Mouse (Mus musculus) cerebellum, adult 18-20 months (tissue): ENCODE data around the gene Npepl1.

Source experiments
- DNase-seq, 2 experiments: peaks; one replicate each; pipeline ENCODE4 v3.0.0; 2021

The Npepl1 gene

DNA sequence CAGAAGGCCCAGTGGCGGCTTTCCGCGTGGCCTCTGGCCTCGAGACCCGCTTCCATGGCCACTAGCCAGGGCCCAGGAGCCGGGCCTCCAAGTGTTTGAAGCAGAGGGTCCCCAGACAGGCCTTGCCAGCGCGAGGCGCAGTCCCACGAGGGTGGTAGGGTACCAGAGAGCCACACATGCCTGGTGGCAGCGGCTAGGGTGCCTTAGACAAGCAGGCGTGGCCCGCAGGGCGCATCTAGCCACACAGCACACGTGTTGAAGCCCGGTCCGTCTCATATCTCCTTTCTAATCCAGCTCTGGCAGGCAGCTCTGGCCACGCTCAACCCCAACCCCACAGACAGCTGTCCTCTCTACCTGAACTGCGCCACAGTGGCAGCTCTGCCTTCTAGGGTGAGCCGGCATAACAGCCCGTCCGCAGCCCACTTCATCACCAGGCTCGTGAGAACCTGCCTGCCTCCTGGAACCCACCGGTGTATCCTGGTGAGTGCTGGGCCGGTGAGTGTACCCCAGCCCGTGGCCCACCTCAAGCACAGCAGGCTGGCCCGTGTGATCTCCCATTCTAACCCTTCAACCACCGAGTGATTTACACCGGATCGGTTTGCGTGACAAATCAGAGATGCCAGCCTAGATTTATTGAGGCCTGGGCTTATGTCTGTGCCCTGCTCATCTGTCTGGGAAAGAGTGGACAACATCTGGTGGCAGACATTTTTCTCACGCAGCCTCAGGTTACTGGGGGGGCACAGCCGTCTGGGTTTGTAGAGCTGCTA lies 817 bp downstream of the Npepl1 start:
- no peak for DNase-seq

GRCm38 (mm10) chr2:174112931-174113330 lies 2.8 kb downstream of the Npepl1 start:
- no peak for DNase-seq

DNA sequence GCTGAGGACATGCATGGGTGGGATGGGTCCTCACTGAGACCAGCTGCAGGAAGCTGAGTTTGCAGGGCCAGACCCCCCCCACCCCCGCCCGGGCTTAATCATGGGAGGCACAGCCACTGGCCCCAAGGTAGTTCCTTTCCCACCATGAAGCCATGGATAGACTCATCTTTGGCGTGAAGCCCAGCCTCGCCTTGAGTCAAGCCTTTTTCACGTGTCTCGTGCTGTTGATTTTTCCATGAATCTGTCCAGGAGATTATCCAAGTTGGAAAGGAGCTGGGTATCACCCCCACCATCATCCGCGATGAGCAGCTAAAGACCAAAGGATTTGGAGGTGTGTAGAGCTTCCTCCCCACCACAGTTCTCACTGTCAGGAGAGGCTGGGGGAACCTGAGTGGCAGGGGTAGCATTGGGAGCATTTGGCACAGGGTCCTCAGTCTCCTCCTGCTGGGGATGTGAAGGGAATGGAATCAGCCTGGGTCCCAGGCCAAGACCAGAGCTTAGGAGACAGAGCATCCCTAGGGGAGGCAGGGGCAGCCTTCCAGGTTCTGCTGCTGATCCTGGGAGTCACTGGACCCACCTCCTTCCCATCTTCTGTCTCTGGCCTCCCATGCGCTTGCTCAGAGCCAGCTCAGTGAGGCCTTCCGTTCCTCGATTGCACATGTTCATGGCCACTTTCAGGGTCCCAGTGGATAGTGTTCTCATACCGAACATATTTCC lies 4.2 kb downstream of the Npepl1 start:
- DNase-seq, result no peak

DNA sequence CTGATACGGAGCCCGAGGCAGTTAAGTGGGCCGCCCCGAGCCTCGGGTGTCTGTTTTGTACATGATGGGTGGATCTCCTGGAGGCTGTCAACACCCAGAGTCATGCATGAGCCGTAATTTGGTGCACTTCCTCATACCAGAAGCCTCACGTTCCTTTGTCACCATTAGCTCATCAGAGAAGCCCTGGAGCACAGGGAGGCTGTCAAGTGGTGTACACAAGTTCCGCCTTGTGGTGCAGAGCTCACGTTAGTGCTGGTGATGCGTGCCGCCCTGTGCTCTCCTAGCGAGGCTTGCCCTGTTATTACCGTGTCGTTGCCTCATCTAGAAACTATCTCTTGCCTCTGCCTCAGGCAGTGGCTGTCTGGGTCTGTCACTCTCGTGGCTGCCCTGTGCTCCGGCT lies 6.8 kb downstream of the Npepl1 start:
- DNase-seq, result no peak

DNA sequence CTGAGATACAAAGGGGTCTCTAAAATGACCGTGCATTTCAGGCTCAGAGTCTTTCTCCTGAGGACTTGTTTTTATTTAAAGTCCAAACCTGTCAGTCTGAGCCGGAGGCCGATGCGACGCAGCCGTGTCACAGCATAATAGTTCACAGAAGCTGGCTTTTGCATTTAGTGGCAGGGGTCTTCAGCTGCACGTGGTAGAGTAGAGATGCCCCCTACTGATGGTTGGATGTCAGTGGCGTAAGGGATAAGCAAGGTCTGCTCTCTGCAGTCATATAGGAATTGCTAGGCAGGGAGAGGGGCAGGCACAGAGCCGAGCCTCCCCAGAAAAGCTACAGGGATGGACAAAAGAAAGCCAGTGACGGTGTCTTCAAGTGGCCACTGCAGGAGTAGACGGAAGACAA lies 8.0 kb downstream of the Npepl1 start:
- no peak for DNase-seq

GRCm38 (mm10) chr2:174119259-174119658 lies 9.1 kb downstream of the Npepl1 start:
- DNase-seq, result no peak

DNA sequence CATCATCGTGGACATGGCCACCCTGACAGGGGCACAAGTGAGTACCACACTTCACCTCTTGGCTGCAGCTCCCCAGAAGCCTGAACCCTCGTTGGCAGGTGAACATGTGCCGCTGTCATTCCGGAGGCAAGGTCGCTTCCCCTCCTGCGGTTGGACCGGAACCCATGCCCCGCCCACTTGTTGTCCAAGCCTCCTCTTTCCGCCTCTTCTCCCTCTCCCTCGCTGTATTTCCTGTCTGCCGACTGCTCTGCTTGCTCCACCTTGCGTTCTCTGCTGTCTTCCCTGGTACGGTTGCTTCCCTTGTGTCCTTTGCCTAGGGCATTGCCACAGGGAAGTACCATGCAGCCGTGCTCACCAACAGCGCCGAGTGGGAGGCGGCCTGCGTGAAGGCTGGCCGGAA lies 10.5 kb downstream of the Npepl1 start:
- no peak for DNase-seq

DNA sequence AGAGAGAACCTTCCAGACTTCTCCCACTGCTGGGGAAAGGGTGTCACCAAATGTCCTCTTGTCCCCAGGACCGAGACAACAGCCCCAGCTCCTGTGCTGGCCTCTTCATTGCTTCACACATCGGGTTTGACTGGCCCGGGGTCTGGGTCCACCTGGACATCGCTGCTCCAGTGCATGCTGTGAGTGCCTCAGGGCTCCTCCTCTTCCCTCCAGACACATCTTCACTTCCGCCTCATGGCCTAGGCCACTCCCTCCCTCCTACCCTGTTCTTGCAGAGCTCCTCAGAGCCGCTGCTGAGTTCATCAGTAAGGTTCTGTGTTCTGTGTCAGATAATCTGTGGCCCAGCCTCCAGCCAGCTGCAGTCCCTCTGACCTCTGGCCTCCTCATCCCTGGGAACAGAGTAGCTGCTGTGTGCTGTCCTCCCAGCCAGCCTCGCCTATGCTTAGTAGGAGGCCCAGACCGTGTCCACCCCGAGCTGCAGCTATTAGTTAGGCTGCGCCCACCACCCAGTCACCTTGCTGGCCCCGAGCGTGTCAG lies 11.3 kb downstream of the Npepl1 start:
- DNase-seq, result no peak

DNA sequence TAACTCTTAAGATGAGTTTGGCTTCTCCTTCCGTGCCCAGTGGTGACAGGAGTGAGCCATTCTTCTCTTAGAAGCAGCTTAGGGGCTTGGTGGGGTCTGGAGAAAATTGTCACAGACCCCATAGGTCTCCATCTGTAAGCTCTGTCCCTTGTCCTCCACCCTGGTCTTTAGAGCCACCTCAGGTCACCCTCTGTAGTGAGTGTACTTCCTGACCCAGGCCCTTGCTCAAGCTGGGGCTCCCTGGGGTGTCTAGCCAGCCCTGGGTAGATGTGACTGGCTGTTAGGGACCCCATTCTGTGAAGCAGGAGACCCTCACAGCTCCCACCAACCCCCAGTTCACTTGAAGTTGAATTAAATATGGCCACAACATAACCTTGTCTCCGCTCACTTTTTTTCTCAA lies 12.2 kb downstream of the Npepl1 start:
- no peak for DNase-seq

DNA sequence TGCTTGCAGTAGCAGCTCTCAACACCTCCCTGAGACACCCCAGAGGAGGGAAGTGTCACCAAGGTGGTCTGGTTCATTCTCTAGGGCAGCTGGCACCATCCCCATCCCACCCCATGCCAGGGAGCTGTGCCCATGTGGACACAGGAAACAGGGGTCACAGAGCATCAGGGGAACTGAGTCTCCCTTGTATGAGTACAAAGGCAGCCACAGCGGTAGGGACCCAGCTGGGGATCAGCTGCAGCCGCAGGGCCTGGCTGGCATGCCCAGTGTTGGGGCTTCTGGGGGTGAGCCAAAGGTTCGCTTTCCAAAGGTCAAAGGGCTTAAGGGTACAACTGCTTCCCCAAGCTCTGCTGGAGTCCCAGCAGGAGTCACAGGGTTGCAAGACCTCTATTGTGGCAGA lies 13.6 kb downstream of the Npepl1 start:
- no peak for DNase-seq

DNA sequence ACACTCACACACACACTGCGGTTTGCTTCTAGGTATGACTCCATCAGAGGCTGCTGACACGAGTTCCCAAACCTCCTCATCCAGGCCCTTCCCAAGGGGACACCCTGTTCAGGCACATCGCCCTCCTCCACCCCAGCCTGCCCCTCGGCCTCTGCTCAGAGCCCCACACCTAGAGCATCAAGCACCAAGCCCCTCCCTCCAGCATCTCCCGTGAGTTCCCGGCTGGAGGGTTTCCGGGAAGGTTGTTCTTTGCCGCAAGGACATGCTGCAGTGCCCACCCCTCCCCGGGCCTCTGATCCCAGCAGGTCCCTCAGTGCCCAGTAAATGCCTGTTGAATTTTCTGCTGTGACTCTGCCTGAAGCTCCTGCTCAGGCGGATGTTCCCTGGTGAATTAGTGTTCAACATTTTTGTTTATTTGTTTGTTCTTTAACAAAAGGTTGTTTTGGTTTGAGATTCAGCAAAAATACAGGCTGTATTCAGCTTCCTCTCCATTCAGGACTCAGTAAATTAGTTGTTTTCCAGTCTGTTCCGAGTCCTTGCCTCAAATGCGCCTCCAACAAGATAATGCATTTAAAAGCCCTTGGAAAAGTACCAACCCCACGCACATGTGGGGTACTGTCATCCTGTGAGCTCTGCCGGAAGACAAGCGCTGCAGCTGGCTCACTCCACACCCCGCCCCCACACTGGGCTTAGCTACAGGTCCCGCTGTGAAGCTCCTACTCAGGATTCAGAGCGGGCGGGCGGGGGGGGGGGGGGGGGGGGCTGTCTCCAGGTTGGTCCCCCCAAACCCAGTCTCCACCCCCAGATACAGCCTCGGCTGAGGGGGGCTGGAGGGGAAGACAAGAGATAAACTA lies 16.6 kb downstream of the Npepl1 start:
- DNase-seq, result no peak

GRCm38 (mm10) chr2:174127376-174127713 lies 17.2 kb downstream of the Npepl1 start:
- DNase-seq, result no peak

- no peak for DNase-seq
These were observed 18.8 kb downstream of the Npepl1 start for GRCm38 (mm10) chr2:174128926-174129325.

- DNase-seq, result no peak
These were observed 20.4 kb downstream of the Npepl1 start for GRCm38 (mm10) chr2:174130468-174131097.

DNA sequence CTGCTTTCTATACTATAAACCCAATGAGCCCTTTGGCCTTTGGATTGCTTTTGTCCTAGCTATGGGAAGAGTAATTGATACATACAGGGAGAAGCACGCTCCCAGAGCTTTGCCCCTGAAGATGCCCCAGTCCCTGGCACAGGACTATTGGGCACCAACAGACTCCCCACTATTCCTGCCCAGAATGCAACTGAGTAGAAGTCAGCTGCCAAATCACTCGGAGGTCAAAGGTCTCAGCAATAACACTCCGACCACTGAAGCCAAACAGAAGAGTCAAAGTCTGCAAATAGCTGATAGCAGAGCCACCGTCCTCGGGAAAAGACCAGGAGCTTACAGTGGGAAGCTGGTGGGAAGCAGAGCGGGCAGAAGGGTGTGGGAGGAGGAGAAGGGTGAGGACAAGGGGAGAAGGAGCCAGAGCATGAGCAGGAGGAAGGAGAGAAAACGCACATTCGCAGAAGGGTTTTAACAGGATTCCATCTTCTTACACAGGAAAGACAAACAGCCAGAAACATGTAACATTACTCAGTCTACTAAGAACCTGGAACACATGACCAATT lies 22.3 kb downstream of the Npepl1 start:
- DNase-seq, result no peak

DNA sequence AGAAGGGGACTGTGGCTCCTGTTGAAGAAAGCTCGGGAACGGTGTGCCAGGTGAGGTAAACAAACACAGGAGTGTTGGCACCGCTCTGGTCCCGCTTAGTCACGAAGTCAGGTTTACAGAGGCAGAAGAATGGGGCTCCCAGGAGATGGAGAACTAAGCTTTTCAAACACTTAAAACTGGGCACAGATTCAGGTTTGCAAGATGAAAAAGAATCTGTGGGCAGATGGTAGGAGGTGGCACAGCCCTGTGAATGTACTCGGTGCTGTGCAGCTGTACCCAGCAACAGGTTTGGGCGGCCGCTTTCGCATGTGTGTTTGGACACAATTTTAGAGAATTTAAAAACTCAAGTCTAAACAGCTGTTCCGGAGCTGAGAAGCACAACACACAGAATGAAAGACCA lies 48.9 kb downstream of the Npepl1 start:
- DNase-seq, result no peak

- DNase-seq, result no peak
These were observed 50.3 kb downstream of the Npepl1 start for GRCm38 (mm10) chr2:174160461-174160860.
